Mouse (Mus musculus) megakaryocyte, adult 5-6 weeks (primary cell): Measurements from ENCODE around the gene Gldn. TPM values are rescaled to one million over a fixed set of nuclear protein-coding genes. Genes with fewer than 3 reads are reported as not detected.
A peak's percentile ranks its signal among the peaks of the same experiment; 100 is the strongest.

Experiments used
- ATAC-seq: 2 replicates; pipeline ENCODE4 v1.8.0; 2016; ENCODE audit warnings: mild to moderate bottlenecking, inconsistent platforms; ENCODE audit not compliant: poor library complexity, severe bottlenecking
- total RNA-seq, 2 experiments: library from RNA; stranded (forward) in 1 of 2; stranded (reverse) in 1 of 2; fragments of 153-499, 151-499 nt in 1 of 2; fragments of 221-1000, 200-1000 nt in 1 of 2; gene quantifications; 2 replicates each; pipeline versions ENCODE4 v1.2.3 to v1.2.4; 2015 to 2017

Gene Gldn
- total RNA-seq (2015): not detected in 2 replicates
- not detected in 2 replicates for total RNA-seq (2017)

DNA sequence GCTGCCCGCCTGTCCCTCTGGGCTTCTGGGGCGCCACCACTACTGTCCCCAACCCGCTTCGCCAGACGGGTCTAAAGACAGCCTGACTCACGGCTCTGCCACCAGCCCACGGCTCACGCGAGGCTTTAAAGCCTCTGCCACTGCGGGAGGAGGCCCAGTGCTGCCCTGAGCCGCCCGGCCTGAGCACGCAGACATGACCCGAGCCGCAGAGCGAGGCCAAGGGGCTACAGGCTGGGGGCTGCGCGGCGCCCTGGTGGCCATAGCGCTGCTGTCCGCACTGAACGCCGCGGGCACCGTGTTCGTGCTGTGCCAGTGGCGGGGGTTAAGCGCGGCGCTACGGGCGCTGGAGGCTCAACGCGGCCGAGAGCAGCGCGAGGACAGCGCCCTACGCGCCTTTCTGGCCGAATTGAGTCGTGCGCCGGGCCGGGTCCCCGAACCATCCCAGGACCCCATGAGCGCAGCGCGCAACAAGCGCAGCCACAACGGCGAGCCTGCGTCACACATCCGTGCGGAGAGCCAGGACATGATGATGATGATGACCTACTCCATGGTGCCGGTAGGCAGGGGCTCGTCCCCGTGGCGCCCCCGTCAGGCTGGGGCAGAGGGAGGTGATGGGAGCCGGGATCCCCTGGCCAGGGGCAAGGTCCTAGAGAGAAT is at the start of gene Gldn:
Gldn (plus strand) TSS at position 156 of the 657 bp plus-strand sequence.
- ATAC-seq: no peak

DNA sequence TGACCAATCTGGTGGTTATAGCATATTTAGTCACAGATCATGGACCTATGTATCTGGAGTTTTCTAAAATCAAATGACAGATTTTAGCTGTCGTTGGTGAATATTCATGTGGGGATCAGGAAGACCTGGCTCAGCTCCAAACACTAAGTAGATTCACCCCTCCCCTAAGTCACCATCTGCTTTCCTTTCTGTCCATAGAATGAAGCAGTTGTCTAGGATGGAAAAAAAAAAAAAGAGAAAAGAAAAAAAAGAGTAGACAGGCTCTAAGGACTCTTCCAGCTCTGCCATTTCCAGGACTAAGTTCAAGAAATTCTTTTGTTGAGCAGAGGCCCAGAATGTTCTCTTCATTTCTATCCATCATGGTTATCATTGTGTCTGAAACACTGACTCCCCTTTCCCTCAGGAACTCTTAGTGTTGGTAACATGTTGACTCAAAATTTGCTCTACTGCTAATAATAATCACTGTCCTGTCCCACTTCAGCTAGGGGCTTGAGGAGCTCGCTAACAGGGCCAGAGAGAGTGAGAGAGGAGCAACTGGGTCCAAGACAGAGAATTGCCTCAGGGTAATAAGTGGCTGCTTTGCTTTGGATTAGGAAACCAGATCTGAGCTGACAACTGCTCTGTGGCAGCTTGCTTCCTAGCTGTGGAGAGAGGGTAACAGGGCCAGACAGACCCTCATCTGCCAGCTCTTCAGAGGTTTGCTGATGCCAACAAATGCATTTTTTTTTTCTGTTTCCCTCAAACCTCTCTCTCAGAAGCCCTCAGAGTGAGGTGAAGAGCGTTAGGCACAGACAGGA is 41.2 kb upstream of the Gldn start:
- no peak for ATAC-seq

DNA sequence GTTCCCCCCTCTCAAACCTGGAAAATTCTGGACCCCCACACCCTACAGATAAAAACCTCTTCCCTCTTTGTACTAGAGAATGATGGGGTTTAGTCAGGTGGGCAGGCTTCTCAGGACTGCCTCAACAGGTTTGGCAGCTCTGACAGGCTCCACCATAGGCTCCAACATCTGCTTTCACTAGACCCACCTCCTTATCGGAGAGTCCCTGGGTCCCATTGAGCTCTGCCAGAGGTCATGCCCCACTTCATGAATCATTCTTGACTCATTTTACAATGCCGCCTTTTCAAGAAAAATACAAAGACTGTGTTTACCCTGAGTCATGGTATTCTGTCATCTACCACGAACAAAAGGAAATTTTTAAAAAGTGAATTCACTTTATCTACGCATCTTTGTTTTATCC is 21.5 kb upstream of the Gldn start:
- ATAC-seq: no peak

DNA sequence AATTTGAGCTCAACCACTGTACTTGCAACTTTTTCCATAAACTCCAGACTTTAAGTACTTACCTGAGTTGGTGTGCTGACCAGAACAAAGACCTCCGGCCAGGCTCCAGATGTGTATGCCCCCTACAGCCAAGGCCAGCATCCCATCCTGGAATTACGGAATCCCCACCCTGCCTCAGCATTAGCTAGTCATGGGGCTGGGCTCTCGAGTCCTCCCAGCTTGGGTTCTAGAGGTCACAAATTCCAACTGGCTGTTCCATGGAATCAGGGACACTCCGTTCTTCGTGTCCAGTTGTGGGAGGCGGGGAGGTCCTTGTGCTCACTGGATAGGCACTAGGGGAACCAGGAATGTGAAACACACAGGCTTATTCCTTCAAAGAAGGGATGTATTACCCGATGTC is 18.3 kb upstream of the Gldn start, which contains the start of gene Cyp19a1:
Cyp19a1 (minus strand) TSS at position 101 of the 400 bp plus-strand sequence.
- ATAC-seq: no peak

DNA sequence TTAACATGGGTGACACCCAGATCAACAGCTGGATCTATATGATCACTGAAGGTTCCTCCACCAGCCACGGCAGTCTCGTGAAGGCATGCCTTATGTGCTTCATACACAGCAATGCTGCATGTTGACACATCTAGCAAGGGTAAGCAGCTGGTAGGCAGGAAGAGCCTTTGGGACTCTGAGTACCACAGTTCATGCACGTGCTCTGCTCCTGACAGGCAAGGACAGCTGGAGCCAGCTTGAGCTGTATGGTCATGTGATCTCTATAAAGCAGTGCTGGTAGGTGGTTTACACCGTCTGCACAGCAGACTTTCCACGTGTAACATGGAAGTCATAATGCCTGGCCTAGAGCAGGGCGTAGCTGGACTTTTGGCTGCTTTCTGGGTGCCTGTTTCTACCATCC is 16.3 kb upstream of the Gldn start:
- no peak for ATAC-seq

DNA sequence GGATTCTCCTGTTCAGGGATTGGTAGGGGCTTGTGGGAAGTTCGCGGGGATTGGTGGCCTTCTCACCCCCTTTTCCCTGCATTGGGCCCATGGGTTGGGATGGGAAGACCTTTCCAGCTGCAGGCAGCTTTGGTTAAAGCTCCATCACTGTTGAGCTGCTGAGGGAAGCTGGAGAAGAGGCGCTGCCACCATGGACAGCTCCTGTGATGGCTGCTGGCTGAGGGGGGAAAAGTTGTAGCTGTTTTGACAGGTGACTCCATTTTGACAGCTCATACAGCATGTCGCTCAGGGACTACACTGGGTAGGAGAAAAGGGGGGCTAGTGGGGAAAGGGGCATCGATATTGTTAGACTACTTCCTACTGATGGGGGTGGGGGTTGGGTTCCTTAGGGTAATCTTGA is 15.4 kb upstream of the Gldn start:
- ATAC-seq: no peak

DNA sequence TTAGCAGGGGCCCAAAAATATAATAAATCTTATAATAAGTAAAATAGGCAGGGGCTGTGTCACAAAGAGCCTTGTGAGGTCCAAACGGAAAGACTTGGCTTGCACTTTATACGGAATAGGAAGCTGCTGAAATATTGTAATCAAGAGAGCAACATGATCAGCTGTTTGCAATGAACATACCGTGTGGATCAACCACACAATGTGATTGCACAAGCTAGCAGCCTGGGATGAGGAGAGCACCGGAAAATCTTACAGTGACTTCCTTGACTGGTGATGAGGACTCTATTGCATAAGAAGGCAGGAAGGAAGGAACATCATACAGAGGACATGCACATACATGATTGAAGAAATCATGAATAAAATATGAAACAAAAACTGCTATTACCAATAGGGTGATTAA is 11.0 kb upstream of the Gldn start:
- no peak for ATAC-seq

DNA sequence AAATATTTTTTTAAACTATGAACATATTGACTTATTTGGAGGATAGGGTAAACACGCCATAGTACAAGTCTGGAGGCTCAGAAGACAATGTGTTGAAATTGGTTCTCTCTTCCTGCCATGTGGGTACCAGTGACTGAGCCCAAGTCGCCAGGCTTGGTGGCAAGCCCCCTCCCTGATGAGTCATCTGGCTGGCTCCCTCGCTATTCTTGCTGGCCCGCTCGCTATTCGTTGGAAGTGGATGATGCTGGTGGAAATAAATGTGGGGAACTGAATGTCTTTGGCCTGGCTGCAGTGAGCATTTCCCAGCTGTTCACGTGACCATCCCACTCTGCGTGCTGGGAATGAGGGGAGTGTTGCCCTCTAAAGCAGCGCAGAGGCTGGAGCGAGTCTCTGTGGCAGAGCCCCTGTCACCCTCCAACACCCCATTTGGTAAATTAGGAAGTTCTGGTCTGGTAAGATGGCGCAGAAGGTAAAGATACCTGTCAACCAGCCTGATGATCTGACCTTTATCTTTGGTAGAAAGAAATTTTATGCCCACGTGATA is 7.2 kb upstream of the Gldn start:
- no peak for ATAC-seq

DNA sequence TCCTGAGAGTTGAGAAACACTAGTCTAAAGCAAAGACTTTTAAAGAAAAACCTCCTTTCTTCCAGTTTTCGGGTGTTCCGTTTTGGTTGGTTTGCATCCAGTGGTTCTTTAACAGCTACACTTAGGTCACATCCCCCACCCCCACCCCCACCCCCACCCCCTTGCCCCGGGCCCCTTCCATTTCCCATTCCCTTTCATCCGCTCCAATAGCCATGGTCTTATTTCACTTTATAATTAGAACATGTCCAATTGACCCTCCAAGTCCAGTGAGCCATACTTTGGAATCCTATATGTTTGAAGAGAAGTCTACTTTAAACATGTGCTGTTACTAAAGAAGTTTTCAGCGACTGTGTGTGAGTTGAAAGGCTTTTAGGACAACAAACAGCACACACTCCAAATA is 1.5 kb downstream of the Gldn start:
- ATAC-seq: no peak

DNA sequence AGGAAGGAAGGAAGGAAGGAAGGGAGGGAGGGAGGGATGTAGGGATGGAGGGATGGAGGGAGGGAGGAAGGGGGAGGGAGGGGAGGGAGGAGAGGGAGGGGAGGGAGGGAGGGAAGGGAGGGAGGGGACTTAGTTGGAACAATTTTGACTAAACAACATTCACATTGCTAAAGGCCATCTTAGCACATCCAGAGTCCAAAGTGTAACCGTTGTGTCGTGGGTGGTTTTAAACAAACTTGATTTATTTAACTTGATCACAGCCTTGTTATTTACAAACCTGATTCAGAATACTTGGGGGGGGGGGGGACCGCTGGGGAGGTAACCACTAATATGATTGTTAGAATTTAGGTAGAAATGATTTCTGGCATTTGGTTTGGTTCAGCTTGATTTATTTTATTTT is 13.1 kb downstream of the Gldn start:
- no peak for ATAC-seq

DNA sequence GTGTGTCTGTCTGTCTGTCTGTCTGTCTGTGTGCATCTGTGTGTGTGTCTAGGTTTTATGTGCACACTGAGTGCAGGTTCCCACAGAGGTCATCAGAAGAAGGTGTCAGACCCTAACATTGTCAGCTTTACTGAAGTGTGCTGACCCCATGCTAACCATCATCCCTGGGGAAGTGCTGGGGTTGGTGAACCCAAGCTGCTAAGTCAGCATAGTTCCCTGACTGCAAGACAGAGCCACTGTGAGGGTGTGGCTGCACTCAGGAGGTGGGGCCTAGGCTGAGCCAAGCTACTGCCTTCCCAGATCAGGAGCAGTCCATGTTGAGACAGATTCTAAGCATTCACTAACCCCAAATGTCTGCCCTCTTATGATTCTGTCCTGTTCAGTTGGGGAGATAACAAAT is 13.5 kb downstream of the Gldn start:
- ATAC-seq: no peak

DNA sequence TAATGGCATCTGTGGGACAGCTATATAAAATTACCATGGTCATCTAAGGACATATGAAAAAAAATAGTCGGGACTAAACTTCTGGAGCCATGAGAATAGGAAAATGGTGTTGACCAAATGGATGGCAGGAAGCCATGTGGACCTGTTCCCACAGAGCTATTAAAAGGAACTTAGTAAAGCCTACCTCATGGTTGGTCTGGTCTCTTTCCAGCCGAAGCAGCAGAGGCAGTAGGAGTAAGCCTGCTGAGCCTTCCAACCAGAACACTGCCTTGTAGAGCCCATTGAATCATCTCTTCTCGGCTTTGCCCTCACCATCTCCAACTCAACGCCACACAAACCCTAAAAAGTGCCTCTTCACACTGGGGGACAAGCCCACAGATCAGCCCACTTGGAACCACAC is 15.0 kb downstream of the Gldn start:
- ATAC-seq: no peak

DNA sequence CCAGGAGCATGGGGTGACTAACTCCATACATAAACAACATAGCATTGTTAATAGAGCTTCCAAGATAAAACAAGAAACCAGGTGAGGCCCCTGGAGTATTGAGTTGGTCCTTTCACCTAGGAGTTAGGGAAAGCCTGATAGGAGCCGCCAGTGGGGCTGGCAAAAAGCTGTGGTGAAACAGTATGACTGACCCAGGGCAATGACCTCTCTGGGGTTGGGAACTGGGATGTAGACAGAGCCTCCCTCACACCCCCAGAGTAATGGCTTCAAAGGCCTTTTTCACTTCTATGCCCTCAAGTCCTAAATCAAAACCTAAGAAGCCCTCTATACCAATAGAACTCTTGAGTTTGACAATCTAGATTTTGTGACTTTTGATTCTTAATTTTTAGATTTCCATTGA is 21.9 kb downstream of the Gldn start:
- ATAC-seq: no peak

DNA sequence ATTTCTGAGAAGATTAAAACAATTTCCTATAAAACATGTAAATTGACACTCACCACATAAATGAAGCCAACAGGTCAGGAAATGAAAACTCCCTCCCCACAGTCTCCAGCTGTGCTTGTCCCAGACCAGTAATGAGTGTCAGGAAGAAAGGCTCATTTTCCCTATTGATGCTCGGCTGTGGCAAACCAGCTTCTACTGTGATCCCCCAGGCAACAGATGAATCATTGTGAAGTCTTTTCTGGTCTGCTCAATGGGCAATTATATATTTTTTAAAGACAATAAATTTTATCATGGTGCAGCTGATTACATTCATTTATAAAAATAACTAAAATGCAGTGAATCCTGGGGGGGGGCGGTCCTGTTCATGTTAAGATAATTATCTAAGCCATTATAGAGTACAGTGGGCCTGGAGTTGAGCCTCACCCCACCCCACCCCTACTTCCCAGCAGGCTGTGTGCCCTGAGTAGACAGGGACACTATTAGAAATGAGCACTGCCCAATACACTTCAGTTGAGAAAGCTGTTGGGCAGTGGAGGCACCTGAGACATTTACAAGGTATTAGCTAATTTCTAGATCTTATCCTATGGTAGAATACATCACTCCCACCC is 22.6 kb downstream of the Gldn start:
- no peak for ATAC-seq

DNA sequence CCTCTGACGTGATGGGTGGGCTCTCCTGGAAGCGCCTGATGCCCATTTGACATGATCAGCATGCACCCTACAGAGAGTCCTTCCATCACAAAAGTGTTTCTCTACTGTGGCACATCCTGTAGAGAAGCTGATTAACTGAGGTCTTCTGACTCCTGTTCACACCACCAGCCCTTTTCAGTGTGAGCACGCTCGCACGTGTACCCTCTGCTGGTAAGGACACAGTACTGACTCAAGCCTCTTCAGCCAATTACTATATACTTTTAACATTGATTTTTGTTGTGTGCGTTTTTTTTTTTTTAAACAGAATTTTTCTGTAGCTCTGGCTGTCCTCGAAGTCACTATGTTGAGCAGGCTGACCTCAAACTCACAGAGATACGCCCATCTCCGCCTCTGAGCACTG is 30.1 kb downstream of the Gldn start:
- ATAC-seq: no peak

DNA sequence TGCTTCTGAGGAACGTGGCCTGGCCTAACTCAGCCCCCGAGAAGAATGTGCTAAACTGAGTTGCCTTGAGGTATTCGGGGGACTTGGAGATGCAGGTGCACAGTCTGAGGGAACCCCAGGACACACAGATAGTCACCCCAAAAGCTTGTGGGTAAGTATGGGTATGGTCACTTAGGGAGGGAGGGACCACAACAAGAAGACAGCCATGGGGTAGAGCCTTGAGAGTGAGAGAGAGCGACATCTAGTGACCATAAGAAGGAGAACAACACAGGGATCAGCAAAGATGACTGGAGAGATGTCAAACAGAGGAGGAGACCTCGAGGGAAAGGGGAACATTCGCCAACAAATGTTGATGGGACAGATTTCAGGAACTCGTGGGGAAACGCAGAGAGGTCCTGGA is 37.2 kb downstream of the Gldn start:
- ATAC-seq: 0 out of 2 replicates have a peak, but pooled peaks have one; percentile 27

DNA sequence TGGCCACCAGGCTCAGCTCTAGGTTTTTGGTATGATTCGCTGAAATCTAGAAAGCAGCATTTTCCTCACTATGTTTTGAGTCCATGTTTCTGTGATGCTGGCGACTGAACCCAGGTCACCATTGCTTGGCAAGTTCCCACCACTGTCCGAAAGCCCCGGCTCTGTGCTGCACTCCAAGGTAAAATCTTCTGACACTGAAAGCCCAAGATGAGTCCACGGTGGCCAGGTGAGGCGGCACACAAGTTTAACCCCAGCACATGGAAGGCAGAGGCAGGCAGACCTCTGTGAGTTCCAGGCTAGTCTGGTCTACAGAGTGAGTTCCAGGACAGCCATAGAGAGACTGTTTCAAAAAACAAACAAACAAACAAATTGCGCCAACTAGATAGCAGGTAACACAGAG is 42.9 kb downstream of the Gldn start:
- no peak for ATAC-seq

DNA sequence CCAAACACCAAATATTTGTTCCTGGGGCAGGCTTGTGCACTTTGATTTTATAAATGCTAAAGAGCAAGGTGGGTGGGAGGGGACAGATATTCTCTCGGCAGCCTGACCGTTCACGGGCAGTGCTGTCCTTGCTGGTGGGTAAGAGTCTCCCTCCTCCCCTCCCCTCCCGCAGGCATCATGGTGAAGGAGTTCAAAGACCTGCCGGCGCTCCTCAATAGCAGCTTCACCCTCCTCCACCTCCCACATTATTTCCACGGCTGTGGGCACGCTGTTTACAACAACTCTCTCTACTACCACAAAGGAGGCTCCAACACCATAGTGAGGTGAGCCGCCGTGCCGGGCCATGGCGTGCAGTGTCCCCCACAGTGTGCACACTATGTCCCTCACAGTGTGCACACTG is 49.3 kb downstream of the Gldn start:
- ATAC-seq: no peak

DNA sequence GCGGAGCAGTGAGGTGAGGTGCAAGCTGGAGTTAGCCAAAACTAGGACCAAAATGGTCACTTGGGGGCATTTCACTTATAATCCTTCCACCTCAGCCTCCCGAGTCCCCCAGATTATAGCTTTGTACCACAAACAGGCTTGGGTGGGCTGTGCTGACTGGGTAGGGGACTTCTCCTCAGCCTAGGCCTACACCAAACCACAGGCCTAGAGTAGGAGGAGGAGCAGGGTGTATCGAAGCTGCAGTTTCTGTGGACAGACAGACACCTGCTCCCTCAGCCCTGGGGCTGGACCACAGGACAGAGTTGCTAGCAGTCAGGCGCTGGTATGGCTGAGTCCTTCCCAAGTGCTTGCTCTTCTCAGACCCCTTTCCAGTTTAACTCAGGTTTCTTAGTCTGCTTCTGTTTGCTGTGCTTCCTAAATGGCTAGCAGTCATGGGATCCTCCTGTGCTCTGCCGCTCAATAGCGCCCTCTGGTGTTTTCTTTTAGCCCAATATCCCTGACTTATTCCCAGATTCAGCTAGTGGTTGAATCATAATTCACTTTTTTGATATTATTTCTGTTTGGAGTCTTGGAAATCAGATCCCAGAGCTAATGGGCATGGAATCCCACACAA is 50.4 kb downstream of the Gldn start:
- ATAC-seq: no peak

DNA sequence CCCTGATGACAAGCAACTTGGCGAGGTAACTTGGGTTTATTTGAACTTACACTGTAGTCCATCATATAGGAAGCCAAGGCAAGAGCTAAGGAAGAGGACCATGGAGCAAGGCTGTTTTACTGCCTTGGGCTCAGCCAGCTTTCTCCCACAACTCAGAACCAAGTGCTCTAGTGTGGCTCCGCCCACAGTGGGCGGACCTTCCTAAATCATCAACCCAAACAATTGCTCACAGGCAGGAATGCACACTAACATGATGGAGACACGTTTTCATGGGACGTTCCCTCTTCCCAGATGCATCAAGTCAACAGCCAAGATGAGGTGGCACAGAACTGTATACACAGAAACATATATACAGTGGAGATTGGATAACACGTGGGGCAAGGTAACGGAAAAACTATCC is 55.7 kb downstream of the Gldn start:
- ATAC-seq: no peak

DNA sequence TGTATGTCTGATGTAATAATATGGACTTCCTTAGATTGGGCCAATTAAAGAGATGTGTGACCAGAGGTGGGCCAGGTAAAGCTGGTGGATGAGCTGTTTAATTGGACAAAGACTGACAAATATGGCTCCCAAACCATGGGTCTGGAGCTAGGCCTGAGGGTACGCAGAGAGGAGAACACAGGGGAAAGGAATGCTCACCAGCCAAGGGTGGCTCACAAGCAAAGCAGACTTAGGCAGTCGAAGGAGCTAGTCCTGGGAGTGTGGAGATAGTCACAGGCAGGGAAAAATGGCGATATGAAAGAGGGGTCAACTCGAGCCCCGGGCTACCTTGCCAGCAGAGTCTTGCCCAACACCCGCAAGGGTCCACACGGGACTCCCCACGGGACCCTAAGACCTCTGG is 70.5 kb downstream of the Gldn start:
- no peak for ATAC-seq
